Mouse (Mus musculus): ENCODE results near the gene Gm6034.
"Not testable (repeated sequence)": the region's sequence is repeated elsewhere in the genome, so short reads cannot be mapped to it uniquely, and the experiment has no call there.

Gm6034 gene

DNA sequence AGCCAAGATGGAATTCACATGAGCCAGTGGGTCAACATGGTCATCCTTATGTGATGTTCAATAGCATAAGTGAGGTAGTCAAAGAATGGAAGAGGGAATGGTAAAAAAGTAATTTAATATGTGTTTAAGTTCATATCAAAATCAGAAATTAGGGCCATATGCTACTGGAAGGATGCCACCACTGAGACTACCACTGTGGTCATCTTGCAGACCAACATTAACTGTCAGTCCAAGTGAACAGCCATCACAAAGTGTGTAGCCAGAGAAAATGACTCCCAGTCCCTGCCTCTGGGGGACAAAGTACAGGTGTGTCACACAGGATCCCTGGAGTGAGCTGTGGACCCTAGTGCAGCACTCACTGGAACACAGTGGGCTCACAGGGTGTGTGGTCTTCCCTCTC, 39.1 kb downstream of the Gm6034 start:
- DNase-seq (ENCODE audit: low spot score in 2 of 2), result not testable (repeated sequence)

DNA sequence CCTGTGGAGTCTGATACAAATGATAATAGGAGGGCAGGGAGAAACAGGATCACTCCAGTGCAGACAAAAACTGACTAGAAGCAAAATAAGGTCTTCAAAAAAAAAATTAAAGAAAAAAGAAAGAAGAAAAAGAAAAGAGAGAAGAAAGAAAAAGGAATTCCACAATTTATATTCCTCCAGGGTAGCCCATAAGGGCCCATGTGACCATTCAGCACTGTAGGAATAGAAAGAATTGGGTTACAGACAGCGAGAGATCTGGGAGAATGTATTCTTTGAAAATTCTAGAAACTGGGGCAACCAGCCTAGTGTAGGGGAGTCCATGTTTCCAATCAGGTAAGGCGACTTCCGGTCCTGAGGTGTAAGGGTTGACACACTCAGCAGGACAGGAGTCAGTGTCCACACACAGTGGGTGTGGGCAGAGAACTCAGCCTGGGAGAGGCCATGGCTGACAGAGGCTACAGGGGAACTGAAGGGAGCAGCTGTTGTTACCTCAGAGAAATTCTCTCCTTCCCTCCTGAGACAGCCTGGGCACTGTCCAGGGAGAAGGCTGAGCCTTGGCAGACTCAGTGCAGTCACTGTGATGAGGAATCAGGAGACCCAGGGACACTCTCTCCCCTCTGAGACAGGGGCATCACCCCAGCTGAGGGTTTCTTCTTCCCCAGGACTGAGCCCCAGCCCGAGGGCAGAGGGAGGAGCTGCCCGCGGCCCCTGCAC, 39.9 kb downstream of the Gm6034 start:
- not testable (repeated sequence) for DNase-seq (ENCODE audit: low spot score in 2 of 2)

DNA sequence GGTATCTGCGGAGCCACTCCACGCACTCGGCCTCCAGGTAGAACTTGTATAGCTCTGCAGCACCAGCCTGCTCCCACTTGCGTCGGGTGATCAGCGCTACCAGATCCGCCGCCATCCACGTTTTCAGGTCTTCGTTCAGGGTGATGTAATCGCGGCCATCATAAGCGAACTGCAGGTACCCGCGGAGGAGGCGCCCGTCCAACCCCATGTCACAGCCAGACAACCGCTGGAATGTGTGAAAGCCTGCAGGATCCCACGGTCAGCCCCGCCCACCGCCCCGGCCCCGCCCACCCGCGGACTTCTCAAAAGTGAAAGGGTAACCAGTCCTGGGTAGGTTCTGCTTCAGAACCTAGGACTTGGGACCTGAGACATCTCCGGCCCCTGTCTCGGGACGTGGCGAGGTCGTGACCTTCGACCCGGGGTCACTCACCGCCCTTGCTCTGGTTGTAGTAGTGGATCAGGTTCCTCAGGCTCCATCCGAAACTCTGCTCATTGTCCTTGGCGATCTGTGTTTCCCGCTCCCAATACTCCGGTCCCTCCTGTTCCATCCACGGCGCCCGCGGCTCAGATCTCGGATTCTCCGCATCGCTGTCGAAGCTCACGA, 40.6 kb downstream of the Gm6034 start:
- DNase-seq (ENCODE audit: low spot score in 2 of 2), result no peak

DNA sequence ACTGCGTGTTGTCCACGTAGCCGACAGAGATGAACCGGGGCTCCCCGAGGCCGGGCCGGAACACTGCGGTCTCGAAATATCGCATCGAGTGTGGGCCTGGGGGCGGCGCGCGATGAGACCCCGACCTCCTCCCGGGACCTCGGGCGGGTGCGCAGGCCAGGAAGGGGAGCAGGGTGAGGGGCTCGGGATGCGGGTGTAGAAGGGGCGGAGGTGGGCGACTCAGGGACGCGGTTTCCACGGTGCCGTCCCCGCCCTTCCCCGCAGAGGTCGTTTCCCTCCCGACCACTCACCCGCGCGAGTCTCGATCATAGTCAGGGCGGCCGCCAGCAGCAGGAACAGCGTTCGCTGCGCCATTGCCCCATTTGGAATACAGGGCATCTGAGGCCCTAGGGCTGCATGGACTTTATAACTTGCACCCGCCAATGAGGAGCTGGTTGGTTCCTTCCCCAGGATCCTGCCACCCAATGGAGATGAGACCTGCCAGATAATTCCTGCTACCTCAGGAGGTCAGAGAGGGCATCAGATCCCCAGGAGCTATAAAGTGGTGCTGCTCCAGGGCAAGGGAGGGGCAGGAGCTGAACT, 41.2 kb downstream of the Gm6034 start:
- DNase-seq (ENCODE audit: low spot score in 2 of 2), result no peak

DNA sequence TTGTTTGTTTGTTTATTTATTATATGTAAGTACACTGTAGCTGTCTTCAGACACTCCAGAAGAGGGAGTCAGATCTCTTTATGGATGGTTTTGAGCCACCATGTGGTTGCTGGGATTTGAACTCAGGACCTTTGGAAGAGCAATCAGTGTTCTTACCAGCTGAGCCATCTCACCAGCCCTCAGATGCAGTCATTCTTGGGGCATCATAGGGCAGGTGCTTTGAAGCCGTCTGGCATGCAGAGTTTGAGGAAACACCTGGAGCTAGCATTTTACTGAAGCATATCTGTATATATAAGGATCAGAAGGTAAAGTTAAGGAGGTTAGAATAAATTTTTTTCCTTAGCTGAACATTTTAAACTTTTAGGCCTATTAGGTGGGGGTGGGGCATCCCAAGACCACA, 43.2 kb downstream of the Gm6034 start:
- DNase-seq (ENCODE audit: low spot score in 2 of 2), result not testable (repeated sequence)

DNA sequence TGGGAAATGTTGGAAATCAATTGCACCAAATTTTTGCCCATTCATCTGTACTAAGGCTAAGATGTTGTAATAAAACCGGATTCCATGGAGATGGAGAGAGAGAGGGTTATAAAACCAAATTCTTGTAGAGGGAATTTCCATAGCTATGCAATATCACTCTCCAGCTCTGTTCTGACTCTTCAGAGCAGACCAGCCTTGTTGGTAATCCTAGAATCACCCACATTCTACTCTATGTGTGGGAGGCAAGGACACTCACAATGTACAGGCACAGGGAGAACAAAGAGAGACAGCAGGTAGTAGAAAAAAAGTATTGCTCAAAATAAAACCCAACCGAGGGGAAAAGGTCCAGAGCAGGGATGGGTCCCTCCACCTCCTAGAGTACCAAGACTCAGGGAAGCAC, 49.2 kb downstream of the Gm6034 start:
- not testable (repeated sequence) for DNase-seq (ENCODE audit: low spot score in 2 of 2)

DNA sequence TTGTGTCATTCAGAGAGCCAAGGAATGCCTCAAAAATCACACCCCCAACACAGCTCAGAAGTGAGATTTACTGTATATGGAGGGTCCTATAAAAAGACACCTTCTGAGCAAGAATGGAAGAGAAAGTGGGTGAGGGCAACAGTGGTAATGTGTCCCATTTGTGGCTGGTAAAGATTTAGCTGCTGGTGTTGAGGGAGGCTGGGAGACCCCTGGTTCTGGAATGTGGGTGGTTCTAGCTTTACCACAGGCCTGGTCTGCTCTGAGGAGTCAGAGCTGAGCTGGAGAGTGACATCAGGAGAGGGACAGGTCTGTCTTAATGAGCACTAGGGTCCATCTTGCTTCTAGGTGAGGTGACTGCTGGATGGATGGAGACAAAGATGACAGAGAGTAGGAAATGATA, 49.8 kb downstream of the Gm6034 start:
- DNase-seq (ENCODE audit: low spot score in 2 of 2), result not testable (repeated sequence)

DNA sequence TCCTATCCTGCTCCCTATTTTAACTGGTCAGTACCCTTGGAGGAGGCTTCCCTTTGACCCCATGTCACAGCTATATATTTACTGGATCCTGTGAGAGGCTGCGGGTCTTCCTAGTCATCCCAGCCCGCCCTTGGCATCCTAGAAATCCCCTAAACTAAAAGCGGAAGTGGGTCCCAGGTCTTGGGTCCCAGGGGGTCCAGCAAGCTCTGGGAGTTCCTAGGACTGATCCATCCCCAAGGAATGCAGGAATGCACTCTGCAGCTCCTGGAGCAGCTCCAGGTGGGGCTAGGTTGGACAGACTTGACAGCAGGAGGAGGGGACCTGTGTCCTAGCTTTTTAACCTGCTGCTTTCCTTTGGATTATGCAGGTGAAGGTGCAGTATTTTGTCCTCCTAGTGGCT, 51.2 kb downstream of the Gm6034 start:
- no peak for DNase-seq (ENCODE audit: low spot score in 2 of 2)

DNA sequence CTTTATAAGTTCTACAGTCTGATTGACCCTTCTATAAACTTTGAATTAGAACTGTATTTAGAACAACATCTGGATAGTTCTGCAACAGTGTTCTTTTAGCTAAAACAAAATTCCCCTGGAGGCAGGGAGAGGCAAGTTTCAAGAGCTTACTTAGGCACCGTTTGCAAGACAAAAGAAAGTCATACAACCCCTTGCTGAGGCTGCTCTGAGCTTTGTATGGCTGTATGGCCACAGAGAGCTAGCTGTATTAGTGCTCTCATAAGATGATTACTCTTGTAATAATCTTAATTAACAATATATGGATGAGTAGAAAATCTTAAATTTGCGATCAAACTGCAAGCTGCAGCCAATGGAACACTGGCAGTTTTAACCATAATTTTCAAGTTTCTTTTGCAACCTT, 56.8 kb downstream of the Gm6034 start:
- not testable (repeated sequence) for DNase-seq (ENCODE audit: low spot score in 2 of 2)

DNA sequence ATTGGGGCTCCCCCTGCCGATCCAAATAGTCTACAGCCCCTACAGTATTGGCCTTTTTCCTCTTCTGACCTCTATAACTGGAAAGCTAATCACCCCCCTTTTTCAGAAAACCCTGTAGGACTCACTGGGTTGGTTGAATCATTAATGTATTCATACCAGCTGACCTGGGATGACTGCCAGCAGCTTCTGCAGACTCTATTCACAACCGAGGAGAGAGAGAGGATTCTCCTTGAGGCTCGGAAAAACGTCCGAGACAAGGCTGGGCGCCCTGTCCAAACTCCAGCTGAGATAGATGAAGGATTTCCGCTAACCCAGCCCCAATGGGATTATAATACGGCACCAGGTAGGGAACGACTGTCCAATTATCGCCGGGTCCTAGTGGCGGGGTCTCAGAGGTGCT, 59.3 kb downstream of the Gm6034 start:
- not testable (repeated sequence) for DNase-seq (ENCODE audit: low spot score in 2 of 2)
